In the genomic region with DNA sequence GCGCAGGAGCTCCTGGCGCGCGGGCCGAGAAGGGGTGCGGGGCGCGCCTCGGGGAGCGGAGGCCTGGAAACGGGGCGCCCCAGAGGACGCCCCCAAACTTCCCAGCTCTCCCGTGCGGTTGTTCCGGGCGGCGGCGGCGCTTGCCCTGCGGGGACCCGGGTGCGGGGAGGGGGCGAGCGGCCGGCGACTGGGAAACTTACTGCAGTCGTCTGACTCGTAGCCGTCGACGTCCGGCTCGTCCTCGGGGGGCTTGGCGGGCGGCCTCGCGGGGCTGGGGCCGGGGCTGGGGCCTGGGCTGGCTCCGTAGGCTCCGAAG, we compare ENCODE assay signal across 8 mouse cellular contexts. TPM values are rescaled to one million over a fixed set of nuclear protein-coding genes. Genes with fewer than 3 reads are reported as not detected.
DNase-seq lines count a peak whose midpoint lies in the region; ATAC-seq and TF ChIP-seq lines count a peak whose summit lies in the region.

No protein-coding gene starts in this region.

- peak overlapping the region; percentile 38 for H3K4me3 ChIP-seq in kidney, postnatal 0 days (replicated peaks; ENCODE audit: low read depth, low read length)
- H3K4me3 ChIP-seq in embryonic facial prominence, embryonic 14.5 days (ENCODE audit: low read depth, low read length) = peak overlapping the region; percentile 58
- H3K4me3 ChIP-seq in hindbrain, embryonic 15.5 days = peak overlapping the region; percentile 53
- peak overlapping the region; percentile 56 for H3K4me3 ChIP-seq in midbrain, postnatal 0 days (ENCODE audit: low read depth, low read length)

- H3K36me3 ChIP-seq in kidney, postnatal 0 days (ENCODE audit: insufficient read depth, low read length) = no peaks in the 10 kb centered on the region
- no peaks in the 10 kb centered on the region for H3K36me3 ChIP-seq in embryonic facial prominence, embryonic 14.5 days (ENCODE audit: control insufficient read depth, insufficient read depth, low read length)
- H3K36me3 ChIP-seq in hindbrain, embryonic 15.5 days = no peaks in the 10 kb centered on the region
- no peaks in the 10 kb centered on the region for H3K36me3 ChIP-seq in midbrain, postnatal 0 days (ENCODE audit: insufficient read depth, low read length)

- peak overlapping the region; percentile 68 for H3K4me2 ChIP-seq in kidney, postnatal 0 days (ENCODE audit: low read length)
- peak overlapping the region; percentile 70 for H3K4me2 ChIP-seq in embryonic facial prominence, embryonic 14.5 days (ENCODE audit: low read depth, low read length)
- H3K4me2 ChIP-seq in hindbrain, embryonic 15.5 days = peak overlapping the region; percentile 67
- H3K4me2 ChIP-seq in midbrain, postnatal 0 days (ENCODE audit: low read depth, low read length, poor library complexity, severe bottlenecking) = peak overlapping the region; percentile 60

- no peak for DNase-seq in kidney, postnatal 0 days (ENCODE audit: low spot score)
- DNase-seq in kidney, postnatal 14 days = no peak
- DNase-seq in embryonic facial prominence, embryonic 14.5 days (ENCODE audit: low spot score) = no peak
- DNase-seq in midbrain, postnatal 0 days (ENCODE audit: low spot score) = no peak
- no peak for DNase-seq in cerebellum, adult 8-10 months
- no peak for DNase-seq in spleen, adult 18-20 months

- H3K27me3 ChIP-seq in kidney, postnatal 0 days (ENCODE audit: insufficient read depth, low read length) = peaks cover 23% of the 10 kb centered on the region
- H3K27me3 ChIP-seq in embryonic facial prominence, embryonic 14.5 days (replicated peaks; ENCODE audit: control insufficient read depth, insufficient read depth, low read length) = peaks cover 39% of the 10 kb centered on the region
- peaks cover 50% of the 10 kb centered on the region for H3K27me3 ChIP-seq in hindbrain, embryonic 15.5 days
- H3K27me3 ChIP-seq in midbrain, postnatal 0 days (ENCODE audit: insufficient read depth, low read length) = no peaks in the 10 kb centered on the region

- 2% methylated on average over 42 of the region's 42 CpGs for WGBS in kidney, postnatal 0 days
- 0% methylated on average over 18 of the region's 42 CpGs for WGBS in embryonic facial prominence, embryonic 14.5 days
- 2% methylated on average over 41 of the region's 42 CpGs for WGBS in hindbrain, embryonic 15.5 days
- WGBS in midbrain, postnatal 0 days = 3% methylated on average over 12 of the region's 42 CpGs

- H3K9ac ChIP-seq in kidney, postnatal 0 days (ENCODE audit: low read depth, low read length) = peak overlapping the region; percentile 51
- H3K9ac ChIP-seq in embryonic facial prominence, embryonic 14.5 days (ENCODE audit: low read depth, low read length) = peak overlapping the region; percentile 76
- H3K9ac ChIP-seq in hindbrain, embryonic 15.5 days = peak overlapping the region; percentile 31
- peak overlapping the region; percentile 74 for H3K9ac ChIP-seq in midbrain, postnatal 0 days (replicated peaks; ENCODE audit: low read length, poor library complexity, severe bottlenecking)

- H3K9me3 ChIP-seq in kidney, postnatal 0 days (replicated peaks; ENCODE audit: low read length) = no peaks in the 10 kb centered on the region
- no peaks in the 10 kb centered on the region for H3K9me3 ChIP-seq in embryonic facial prominence, embryonic 14.5 days (ENCODE audit: control insufficient read depth, low read length)
- H3K9me3 ChIP-seq in hindbrain, embryonic 15.5 days = no peaks in the 10 kb centered on the region
- no peaks in the 10 kb centered on the region for H3K9me3 ChIP-seq in midbrain, postnatal 0 days (ENCODE audit: low read length)

- H3K4me1 ChIP-seq in kidney, postnatal 0 days (replicated peaks; ENCODE audit: insufficient read depth, low read length) = peaks cover 5% of the 10 kb centered on the region; the same call in 1 of the 2 replicates
- no peaks in the 10 kb centered on the region for H3K4me1 ChIP-seq in embryonic facial prominence, embryonic 14.5 days (ENCODE audit: control insufficient read depth, insufficient read depth, low read length)
- peaks cover 36% of the 10 kb centered on the region for H3K4me1 ChIP-seq in hindbrain, embryonic 15.5 days (replicated peaks)
- H3K4me1 ChIP-seq in midbrain, postnatal 0 days (ENCODE audit: insufficient read depth, low read length) = 0 out of 2 replicates have a peak, but pooled peaks cover 3% of the 10 kb centered on the region

- no peak for TF ChIP-seq CTCF in kidney, postnatal 0 days (IDR thresholded peaks at IDR 0.05; ENCODE audit: low read depth)
- TF ChIP-seq CTCF in midbrain, postnatal 0 days (IDR thresholded peaks at IDR 0.05) = no peak

- no peak overlapping the region for H3K27ac ChIP-seq in kidney, postnatal 0 days
- no peak overlapping the region for H3K27ac ChIP-seq in embryonic facial prominence, embryonic 14.5 days (replicated peaks; ENCODE audit: low read depth, low read length)
- no peak overlapping the region for H3K27ac ChIP-seq in hindbrain, embryonic 15.5 days (replicated peaks)
- no peak overlapping the region for H3K27ac ChIP-seq in midbrain, postnatal 0 days (ENCODE audit: low read depth, low read length)

- ATAC-seq in kidney, postnatal 0 days (replicated peaks; ENCODE audit: low FRiP score, low read depth) = no peak
- ATAC-seq in embryonic facial prominence, embryonic 14.5 days (ENCODE audit: low read depth) = peak; percentile 12; the same call in 1 of the 2 replicates
- ATAC-seq in hindbrain, embryonic 15.5 days (ENCODE audit: low FRiP score, low read depth) = no peak
- 0 out of 2 replicates have a peak, but pooled peaks have one; percentile 20 for ATAC-seq in midbrain, postnatal 0 days (ENCODE audit: low FRiP score)
- ATAC-seq in frontal cortex, adult (ENCODE audit: low TSS enrichment) = no peak

RNA-seq across cellular contexts. Expression of gene Doc2b, which starts 0.6 kb away (rescaled TPM):
- polyA plus RNA-seq in kidney, postnatal 0 days (2015; fragmentation: Nextera tagmentation; extraction: Ambion mirVana) = 0.41 and 0.51 TPM in 2 replicates
- 1.2 and 1.7 TPM in 2 replicates for polyA plus RNA-seq in embryonic facial prominence, embryonic 14.5 days (2014; fragmentation: Nextera tagmentation; extraction: Ambion mirVana)
- 3.2 and 3.4 TPM in 2 replicates for polyA plus RNA-seq in hindbrain, embryonic 15.5 days (2015; fragmentation: Nextera tagmentation; extraction: Ambion mirVana)
- total RNA-seq in midbrain, postnatal 0 days (2014; rRNA removed) = 23.0 and 27.7 TPM in 2 replicates
- polyA plus RNA-seq in midbrain, postnatal 0 days (2015; fragmentation: Nextera tagmentation; extraction: Ambion mirVana) = 6.9 and 8.0 TPM in 2 replicates

Comparison
In these comparisons a context has a peak if more than half of its experiments do, and no peak if none do; other contexts are left out.
1. ATAC-seq: peak in embryonic facial prominence, embryonic 14.5 days (single experiment) and midbrain, postnatal 0 days (single experiment); none in kidney, postnatal 0 days (single experiment), hindbrain, embryonic 15.5 days (single experiment) and frontal cortex, adult (single experiment).
2. Peak in every context shown above with its lines, with median percentiles within 50 percentile points of each other: H3K4me2 ChIP-seq, H3K4me3 ChIP-seq and H3K9ac ChIP-seq.